Mouse (Mus musculus): Measurements from ENCODE around the gene Mrc1.

- TF ChIP-seq ZC3H11A (IDR thresholded peaks at IDR 0.05; ENCODE audit: low read depth, low read length) (no peak), CTCF (IDR thresholded peaks at IDR 0.05 in 2 of 3, conservative IDR thresholded peaks at IDR 0.05 in 1 of 3; ENCODE audit: control insufficient read depth in 1 of 3, insufficient read depth in 1 of 3, low read depth in 2 of 3, low read length in 3 of 3, poor library complexity in 1 of 3, severe bottlenecking in 1 of 3) (no peak), SMC3 (IDR thresholded peaks at IDR 0.05; ENCODE audit: low read depth, low read length) (no peak)
These were observed 8.5 kb downstream of the Mrc1 start for GRCm38 (mm10) chr2:14237723-14238122.

Data from MEL (cell line).